ENCODE assay signal across 8 mouse cellular contexts in genomic region chr2:153446017-153446408, GRCm38 (mm10). TPM values are rescaled to one million over a fixed set of nuclear protein-coding genes. Genes with fewer than 3 reads are reported as not detected.
DNase-seq lines count a peak whose midpoint lies in the region; ATAC-seq and TF ChIP-seq lines count a peak whose summit lies in the region.

No protein-coding gene starts in this region.

- DNase-seq in cerebellum, adult 2 months, result peak; percentile 49 to 65
- no peak for DNase-seq in cerebellum, adult 9-11 months
- DNase-seq in ZHBTc4 (ENCODE audit: low read depth, low spot score), result peak; percentile 76
- peak; percentile 78 to 84 for DNase-seq in left cerebral cortex, postnatal 14 days (ENCODE audit: low spot score in 2 of 2)
- DNase-seq in splenic B cell, adult 2 months (ENCODE audit: low read depth, low spot score), result peak; percentile 79

- TF ChIP-seq CTCF in cerebellum, adult 2 months (IDR thresholded peaks at IDR 0.05; ENCODE audit: borderline replicate concordance, insufficient read depth, low read depth, low read length), result peak; percentile 31; the same call in 1 of the 2 replicates
- no peak for TF ChIP-seq CTCF in embryonic fibroblast, embryonic 13.5 days (IDR thresholded peaks at IDR 0.05; ENCODE audit: borderline replicate concordance, insufficient read depth, low read length)

- no peak for ATAC-seq in hindbrain, embryonic 12.5 days (ENCODE audit: low FRiP score)
- peak; percentile 69 for ATAC-seq in megakaryocyte progenitor cell, adult 5-6 weeks (replicated peaks; ENCODE audit: poor library complexity)

- H3K9ac ChIP-seq in hindbrain, embryonic 12.5 days, result peak overlapping the region; percentile 96

- WGBS in cerebellum, adult 2 months, result under 1% methylated on average over 8 of the region's 8 CpGs
- under 1% methylated on average over 8 of the region's 8 CpGs for WGBS in hindbrain, embryonic 12.5 days

- no peak overlapping the region for H3K4me3 ChIP-seq in cerebellum, adult 2 months (replicated peaks; ENCODE audit: insufficient read depth, low read depth, low read length)
- peak overlapping the region; percentile 54 for H3K4me3 ChIP-seq in embryonic fibroblast, embryonic 13.5 days (ENCODE audit: insufficient read depth, low read length)
- peak overlapping the region; percentile 83 for H3K4me3 ChIP-seq in hindbrain, embryonic 12.5 days

- intact Hi-C loops in left cerebral cortex, postnatal 14 days (cut with DNase I), result no loop called here

- no peak for TF ChIP-seq POLR2A in cerebellum, adult 2 months (IDR thresholded peaks at IDR 0.05; ENCODE audit: borderline replicate concordance, insufficient read depth, low read length)
- TF ChIP-seq POLR2A in embryonic fibroblast, embryonic 13.5 days (IDR thresholded peaks at IDR 0.05; ENCODE audit: low read depth, low read length), result no peak

- no peaks in the 10 kb centered on the region for H3K27me3 ChIP-seq in cerebellum, adult 2 months (ENCODE audit: control insufficient read depth, insufficient read depth, low read length)
- H3K27me3 ChIP-seq in hindbrain, embryonic 12.5 days, result no peaks in the 10 kb centered on the region
- peaks cover 6% of the 10 kb centered on the region for H3K27me3 ChIP-seq in splenic B cell, adult 2 months (ENCODE audit: control insufficient read depth, insufficient read depth, low read length, poor library complexity, severe bottlenecking)

- H3K4me2 ChIP-seq in hindbrain, embryonic 12.5 days (replicated peaks), result peak overlapping the region; percentile 98

- H3K36me3 ChIP-seq in hindbrain, embryonic 12.5 days, result no peaks in the 10 kb centered on the region
- H3K36me3 ChIP-seq in splenic B cell, adult 2 months (ENCODE audit: control insufficient read depth, insufficient read depth, low read length, poor library complexity, severe bottlenecking), result no peaks in the 10 kb centered on the region

- peaks cover 10% of the 10 kb centered on the region; the same call in 1 of the 2 replicates for H3K4me1 ChIP-seq in cerebellum, adult 2 months (ENCODE audit: control insufficient read depth, insufficient read depth, low read length)
- H3K4me1 ChIP-seq in embryonic fibroblast, embryonic 13.5 days (ENCODE audit: control insufficient read depth, insufficient read depth, low read length), result no peaks in the 10 kb centered on the region
- H3K4me1 ChIP-seq in hindbrain, embryonic 12.5 days, result peaks cover 33% of the 10 kb centered on the region

- H3K9me3 ChIP-seq in hindbrain, embryonic 12.5 days (replicated peaks), result no peaks in the 10 kb centered on the region

- H3K27ac ChIP-seq in cerebellum, adult 2 months (ENCODE audit: insufficient read depth, low read length), result no peak overlapping the region
- H3K27ac ChIP-seq in embryonic fibroblast, embryonic 13.5 days (ENCODE audit: insufficient read depth, low read length), result no peak overlapping the region
- peak overlapping the region; percentile 98 for H3K27ac ChIP-seq in hindbrain, embryonic 12.5 days

RNA-seq across cellular contexts. Expression of gene 4930404H24Rik, which starts 46.6 kb away (rescaled TPM):
- polyA plus RNA-seq in cerebellum, adult 2 months (2012; rRNA removed), result not detected in 2 replicates
- polyA plus RNA-seq in embryonic fibroblast, embryonic 13.5 days (2011; ENCODE audit: insufficient read length, low read depth, missing spikeins), result not detected in 2 replicates
- not detected in 2 replicates for polyA plus RNA-seq in hindbrain, embryonic 12.5 days (2016; fragmentation: Nextera tagmentation; extraction: Ambion mirVana)
- 1 to 10 TPM in 1 of 2 experiments, not detected in 1; 1.4 TPM for total RNA-seq in left cerebral cortex, postnatal 14 days (2021)
- not detected in 2 replicates for total RNA-seq in megakaryocyte progenitor cell, adult 5-6 weeks (2015)
- total RNA-seq in megakaryocyte progenitor cell, adult 5-6 weeks (2017), result not detected in 2 replicates
